Mouse (Mus musculus) intestine, postnatal 0 days (tissue): ENCODE measurements around the gene Znrf1. TPM values are rescaled to one million over a fixed set of nuclear protein-coding genes. Genes with fewer than 3 reads are reported as not detected.

Experiments used
- ATAC-seq: fragments of 200-750 bp; cut with Nextera tagmentation; 2 replicates; pipeline ENCODE4 v1.8.0; 2017; ENCODE audit warnings: mild to moderate bottlenecking, moderate TSS enrichment, moderate library complexity
- H3K27ac ChIP-seq: fragments of 300-500 bp; sonication (generic); 2 replicates; pipeline ENCODE4 v1.5.1; 2014; ENCODE audit warnings: mild to moderate bottlenecking, low read depth, low read length, moderate library complexity
- H3K27me3 ChIP-seq: fragments of 300-500 bp; sonication (generic); replicated peaks from 2 replicates; pipeline ENCODE4 v1.6.1; 2014; ENCODE audit warnings: low read length, mixed read lengths; ENCODE audit not compliant: control insufficient read depth, insufficient read depth
- H3K36me3 ChIP-seq: fragments of 300-500 bp; sonication (generic); 2 replicates; pipeline ENCODE4 v1.6.1; 2014; ENCODE audit warnings: mild to moderate bottlenecking, moderate library complexity; ENCODE audit not compliant: control insufficient read depth, insufficient read depth
- H3K4me1 ChIP-seq: fragments of 300-500 bp; sonication (generic); replicated peaks from 2 replicates; pipeline ENCODE4 v1.6.1; 2014; ENCODE audit warnings: antibody characterized with exemption, low read length, mixed read lengths; ENCODE audit not compliant: control insufficient read depth, insufficient read depth
- H3K4me2 ChIP-seq: fragments of 300-500 bp; sonication (generic); replicated peaks from 2 replicates; pipeline ENCODE4 v1.6.1; 2014; ENCODE audit warnings: low read depth, mild to moderate bottlenecking, moderate library complexity
- H3K4me3 ChIP-seq: fragments of 300-500 bp; sonication (generic); 2 replicates; pipeline ENCODE4 v1.5.1; 2014; ENCODE audit warnings: low read depth, low read length
- H3K9ac ChIP-seq: fragments of 300-500 bp; sonication (generic); 2 replicates; pipeline ENCODE4 v1.6.1; 2014; ENCODE audit warnings: mild to moderate bottlenecking, low read depth, low read length
- H3K9me3 ChIP-seq: fragments of 300-500 bp; sonication (generic); 2 replicates; pipeline ENCODE4 v1.6.1; 2016; ENCODE audit warnings: mixed run types; ENCODE audit not compliant: control insufficient read depth
- CTCF ChIP-seq: sonication (generic); IDR thresholded peaks from 2 replicates; pipeline ENCODE4 v1.5.1; 2016; ENCODE audit warnings: low read depth, mild to moderate bottlenecking, control low read depth, antibody characterized with exemption, moderate library complexity
- WGBS: fragments of 180-500 bp; shearing (Covaris S2); extraction: QIAGEN DNeasy Blood & Tissue Kit; methylation state at CpG from one replicate; pipeline ENCODE4 v1.1.7; 2014; 5-methylcytosine and 5-hydroxymethylcytosine counted together
- polyA plus RNA-seq: library from polyadenylated mRNA; unstranded; fragments of >200 nt; fragmentation: Nextera tagmentation; extraction: Ambion mirVana; gene quantifications from 2 replicates; pipeline ENCODE4 v1.2.1, GENCODE M21; 2015

The Znrf1 gene
- polyA plus RNA-seq, 1 experiment from 2014 or later = 11.7 TPM

DNA sequence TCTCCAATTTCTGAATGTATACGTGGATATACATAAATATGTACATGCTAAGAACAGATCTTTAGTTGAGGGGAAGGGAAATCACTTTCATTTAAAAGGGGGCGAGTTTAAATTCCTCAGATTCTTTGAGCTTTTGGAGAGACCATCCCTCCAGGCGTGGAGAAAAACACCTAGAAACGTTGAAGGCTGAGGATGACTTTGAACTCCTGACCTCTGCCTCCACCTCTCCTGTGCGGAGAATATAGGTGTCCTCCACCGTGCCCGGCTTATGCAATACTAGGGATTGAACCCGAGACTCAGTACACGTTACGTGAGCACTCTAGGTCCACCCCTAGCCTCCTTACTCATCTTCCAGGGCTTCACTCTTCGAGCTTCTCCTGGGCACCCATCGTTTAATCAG lies 4.7 kb upstream of the Znrf1 start:
- no peak for ATAC-seq
- H3K9ac ChIP-seq = no peak overlapping the region
- no peak overlapping the region for H3K4me3 ChIP-seq
- no peaks in the 10 kb centered on the region for H3K36me3 ChIP-seq
- 68% methylated on average over 12 of the region's 12 CpGs for WGBS
- no peak for TF ChIP-seq CTCF
- no peaks in the 10 kb centered on the region for H3K9me3 ChIP-seq
- no peak overlapping the region for H3K27ac ChIP-seq
- no peaks in the 10 kb centered on the region for H3K4me1 ChIP-seq
- H3K27me3 ChIP-seq = no peaks in the 10 kb centered on the region
- H3K4me2 ChIP-seq = no peak overlapping the region

DNA sequence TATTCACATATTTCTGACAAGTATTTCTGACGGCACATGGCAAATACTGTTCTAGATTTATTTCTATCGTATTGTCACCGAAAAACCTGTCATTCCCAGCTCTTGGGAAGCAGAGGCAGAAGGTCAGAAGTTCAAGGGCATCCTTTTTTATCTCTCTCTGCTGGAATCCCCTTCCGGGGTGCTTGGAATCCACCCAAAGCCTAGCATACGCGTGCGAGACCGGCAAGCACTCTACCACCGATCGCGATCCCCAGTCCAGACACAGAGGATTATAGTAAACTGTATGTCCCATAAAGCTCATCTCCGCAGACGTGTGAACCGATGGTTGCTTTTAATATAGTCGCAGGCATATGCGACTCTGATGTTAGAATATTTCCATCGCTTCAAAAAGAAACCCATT lies 4.3 kb upstream of the Znrf1 start:
- Histone ChIP-seq H3K4me1 (no peaks in the 10 kb centered on the region), H3K9me3 (no peaks in the 10 kb centered on the region), H3K27me3 (no peaks in the 10 kb centered on the region), H3K9ac (no peak overlapping the region), H3K27ac (no peak overlapping the region), H3K36me3 (no peaks in the 10 kb centered on the region), H3K4me2 (no peak overlapping the region), H3K4me3 (no peak overlapping the region)
- 80% methylated on average over 17 of the region's 17 CpGs for WGBS
- no peak for TF ChIP-seq CTCF
- no peak for ATAC-seq

DNA sequence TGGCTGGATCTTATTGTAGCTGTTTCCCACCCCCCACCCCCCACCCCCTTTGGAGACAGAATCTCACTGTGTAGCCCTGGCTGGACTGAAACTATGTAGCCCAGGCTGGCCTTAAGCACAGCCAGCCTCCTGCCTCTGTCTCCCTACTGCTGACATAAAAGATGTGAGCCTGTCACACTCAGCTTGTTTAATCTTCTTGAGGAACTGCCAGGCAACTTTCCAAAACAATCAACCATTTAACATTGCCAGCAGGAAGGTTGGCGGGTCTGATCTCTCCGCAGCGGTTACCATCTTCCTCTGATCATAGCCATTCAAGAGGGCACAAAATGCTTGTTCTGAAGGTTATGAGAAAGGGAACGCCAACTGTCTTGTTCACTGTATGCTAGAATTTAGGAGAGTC lies 2.4 kb upstream of the Znrf1 start:
- 0 out of 2 replicates have a peak, but pooled peaks cover 3% of the 10 kb centered on the region for H3K4me1 ChIP-seq

DNA sequence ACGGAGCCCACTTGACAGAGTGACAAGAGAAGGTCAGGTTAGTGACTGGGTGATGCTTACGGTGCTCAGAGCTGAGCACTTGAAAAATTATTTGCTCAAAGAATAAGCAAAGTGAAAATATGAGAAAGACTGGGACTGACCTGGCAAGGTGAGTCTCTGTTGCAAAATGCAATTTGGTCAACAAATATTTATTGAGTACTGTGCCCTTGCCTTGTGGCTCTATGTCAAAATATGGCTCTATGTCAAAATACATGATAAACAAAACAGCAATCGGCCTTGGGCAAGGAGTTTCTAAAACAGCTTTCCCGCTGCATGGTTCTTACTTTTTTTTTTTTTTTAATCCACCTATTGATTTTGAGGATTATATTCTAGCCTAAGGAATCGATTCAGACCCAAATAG lies 406 bp upstream of the Znrf1 start:
- no peak for TF ChIP-seq CTCF
- Histone ChIP-seq H3K36me3 (no peaks in the 10 kb centered on the region), H3K4me1 (0 out of 2 replicates have a peak, but pooled peaks cover 6% of the 10 kb centered on the region), H3K9ac (no peak overlapping the region), H3K9me3 (no peaks in the 10 kb centered on the region), H3K27me3 (no peaks in the 10 kb centered on the region), H3K4me2 (peak overlapping the region; percentile 89; the same call in 1 of the 2 replicates), H3K27ac (no peak overlapping the region), H3K4me3 (peak overlapping the region; percentile 79)
- ATAC-seq = no peak
- 32% methylated on average over 5 of the region's 5 CpGs for WGBS

More for the DNA sequence above, 2.4 kb upstream of the Znrf1 start:
- no peak overlapping the region for H3K4me3 ChIP-seq
- no peak overlapping the region for H3K27ac ChIP-seq
- WGBS = 83% methylated on average over 4 of the region's 4 CpGs
- H3K9me3 ChIP-seq = no peaks in the 10 kb centered on the region
- ATAC-seq = no peak
- H3K36me3 ChIP-seq = no peaks in the 10 kb centered on the region
- no peak for TF ChIP-seq CTCF
- no peak overlapping the region for H3K9ac ChIP-seq
- H3K4me2 ChIP-seq = no peak overlapping the region
- no peaks in the 10 kb centered on the region for H3K27me3 ChIP-seq

DNA sequence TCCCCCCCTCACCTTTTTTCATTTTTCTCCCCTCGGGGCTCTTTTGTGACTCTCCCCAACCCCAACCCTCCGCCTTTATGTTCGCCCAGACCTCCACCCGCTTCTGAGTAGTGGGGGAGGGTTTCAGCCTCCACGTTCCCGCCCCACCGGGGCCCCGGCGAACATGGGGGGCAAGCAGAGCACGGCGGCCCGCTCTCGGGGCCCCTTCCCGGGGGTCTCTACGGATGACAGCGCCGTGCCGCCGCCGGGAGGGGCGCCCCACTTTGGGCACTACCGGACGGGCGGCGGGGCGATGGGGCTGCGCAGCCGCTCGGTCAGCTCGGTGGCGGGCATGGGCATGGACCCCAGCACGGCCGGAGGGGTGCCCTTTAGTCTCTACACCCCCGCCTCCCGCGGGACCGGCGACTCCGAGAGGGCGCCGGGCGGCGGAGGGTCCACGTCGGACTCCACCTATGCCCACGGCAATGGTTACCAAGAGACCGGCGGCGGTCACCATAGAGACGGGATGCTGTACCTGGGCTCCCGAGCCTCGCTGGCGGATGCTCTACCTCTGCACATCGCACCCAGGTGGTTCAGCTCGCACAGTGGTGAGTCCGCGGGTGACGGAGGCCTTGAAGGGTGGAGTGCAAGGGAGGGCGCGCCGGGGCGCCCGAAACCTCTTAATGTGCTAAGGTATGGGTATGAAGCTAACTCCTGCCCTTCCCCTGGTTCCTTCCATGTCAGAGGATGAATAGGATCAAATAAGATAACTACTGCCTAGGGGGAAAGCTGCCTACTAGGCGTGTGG lies 1.3 kb downstream of the Znrf1 start:
- Histone ChIP-seq H3K4me3 (peak overlapping the region; percentile 79), H3K4me1 (peaks cover 6% of the 10 kb centered on the region; the same call in 1 of the 2 replicates), H3K4me2 (peak overlapping the region; percentile 89), H3K36me3 (no peaks in the 10 kb centered on the region), H3K9ac (peak overlapping the region; percentile 83), H3K9me3 (no peaks in the 10 kb centered on the region), H3K27me3 (no peaks in the 10 kb centered on the region), H3K27ac (peak overlapping the region; percentile 82)
- under 1% methylated on average over 64 of the region's 64 CpGs for WGBS
- TF ChIP-seq CTCF = no peak
- ATAC-seq = peak; percentile 24

DNA sequence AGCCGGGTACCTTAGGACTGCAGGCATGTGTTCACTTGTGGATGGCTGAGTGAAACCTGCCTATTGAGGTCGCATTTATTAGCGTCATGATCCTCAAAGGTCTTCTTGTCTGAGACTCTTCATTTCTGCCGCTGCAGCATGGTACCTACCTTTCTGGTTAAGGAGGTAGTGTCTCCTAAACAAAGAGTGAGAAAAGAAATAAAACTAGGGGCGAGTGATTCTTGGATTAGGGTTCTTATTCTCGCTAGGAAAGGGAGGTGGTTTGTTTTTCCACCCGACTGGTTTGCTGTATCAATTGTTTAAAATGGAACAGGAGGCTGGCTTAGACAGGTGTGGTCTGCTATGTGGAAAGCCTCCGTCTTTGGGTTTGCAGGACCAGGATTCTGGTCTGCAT lies 1.9 kb downstream of the Znrf1 start:
- Histone ChIP-seq H3K4me3 (peak overlapping the region; percentile 79), H3K9ac (peak overlapping the region; percentile 83; the same call in 1 of the 2 replicates), H3K36me3 (no peaks in the 10 kb centered on the region), H3K4me1 (peaks cover 6% of the 10 kb centered on the region; the same call in 1 of the 2 replicates), H3K27me3 (no peaks in the 10 kb centered on the region), H3K9me3 (no peaks in the 10 kb centered on the region), H3K27ac (no peak overlapping the region), H3K4me2 (peak overlapping the region; percentile 89)
- ATAC-seq = no peak
- WGBS = 13% methylated on average over 8 of the region's 8 CpGs
- TF ChIP-seq CTCF = no peak
